Mouse (Mus musculus): ENCODE results near the gene Notch2. TPM values are rescaled to one million over a fixed set of nuclear protein-coding genes. Genes with fewer than 3 reads are reported as not detected.

The Notch2 gene
- polyA plus RNA-seq, 1 experiment, result 0.05 TPM

DNA sequence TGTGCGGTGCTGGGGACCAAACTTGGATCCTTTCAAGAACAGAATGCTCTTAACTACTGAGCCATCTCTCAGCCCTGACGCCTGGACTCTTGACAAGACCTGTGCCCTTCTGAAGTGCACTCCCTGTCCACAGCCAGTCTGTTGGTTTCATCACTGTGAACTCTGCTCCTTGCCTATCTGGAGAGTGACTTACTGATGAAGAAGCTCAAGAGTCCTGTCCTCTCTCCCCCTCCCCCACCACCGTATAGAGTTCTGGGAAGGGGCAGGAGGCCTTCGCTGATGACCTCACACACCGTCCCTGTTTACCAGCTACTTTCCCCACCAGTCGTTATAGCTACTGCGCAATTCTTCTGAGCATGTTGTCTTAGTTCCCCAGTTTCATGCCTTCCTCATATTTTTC lies 55.8 kb downstream of the Notch2 start:
- no peaks in the 10 kb centered on the region for H3K27me3 ChIP-seq (ENCODE audit: control insufficient read depth)
- peaks cover 14% of the 10 kb centered on the region for H3K4me1 ChIP-seq (ENCODE audit: control insufficient read depth)
- no peak for TF ChIP-seq TAL1 (IDR thresholded peaks at IDR 0.05; ENCODE audit: low read length)
- TF ChIP-seq GATA1 (IDR thresholded peaks at IDR 0.05; ENCODE audit: low read length), result no peak
- H3K36me3 ChIP-seq (ENCODE audit: control insufficient read depth), result peaks cover 35% of the 10 kb centered on the region
- H3K4me3 ChIP-seq (replicated peaks), result no peak overlapping the region
- H3K9me3 ChIP-seq (ENCODE audit: control insufficient read depth, low read length), result no peaks in the 10 kb centered on the region

DNA sequence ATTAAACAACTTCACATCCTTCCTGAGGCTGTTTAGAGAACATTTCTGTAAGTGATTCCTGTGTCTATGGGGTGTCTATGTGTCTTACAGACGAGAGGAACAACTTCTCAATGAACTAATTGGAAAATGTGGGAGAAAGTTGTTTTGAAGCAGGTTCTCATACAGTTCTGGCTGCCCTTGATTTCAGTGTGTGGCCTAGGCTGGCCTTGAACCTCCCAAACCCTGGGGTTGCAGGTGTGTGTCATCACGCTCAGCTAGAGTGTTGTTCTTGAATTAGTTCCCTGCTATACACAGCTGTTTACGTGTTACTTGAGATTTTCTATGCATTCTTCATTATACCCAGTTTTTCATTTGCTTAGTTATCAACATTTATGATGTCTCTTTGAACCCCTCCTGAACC lies 56.5 kb downstream of the Notch2 start:
- TF ChIP-seq GATA1 (IDR thresholded peaks at IDR 0.05; ENCODE audit: low read length) (no peak), TAL1 (IDR thresholded peaks at IDR 0.05; ENCODE audit: low read length) (no peak)
- peaks cover 37% of the 10 kb centered on the region for H3K36me3 ChIP-seq (ENCODE audit: control insufficient read depth)
- no peak overlapping the region for H3K4me3 ChIP-seq (replicated peaks)
- H3K4me1 ChIP-seq (ENCODE audit: control insufficient read depth), result peaks cover 9% of the 10 kb centered on the region
- no peaks in the 10 kb centered on the region for H3K27me3 ChIP-seq (ENCODE audit: control insufficient read depth)
- H3K9me3 ChIP-seq (ENCODE audit: control insufficient read depth, low read length), result no peaks in the 10 kb centered on the region

DNA sequence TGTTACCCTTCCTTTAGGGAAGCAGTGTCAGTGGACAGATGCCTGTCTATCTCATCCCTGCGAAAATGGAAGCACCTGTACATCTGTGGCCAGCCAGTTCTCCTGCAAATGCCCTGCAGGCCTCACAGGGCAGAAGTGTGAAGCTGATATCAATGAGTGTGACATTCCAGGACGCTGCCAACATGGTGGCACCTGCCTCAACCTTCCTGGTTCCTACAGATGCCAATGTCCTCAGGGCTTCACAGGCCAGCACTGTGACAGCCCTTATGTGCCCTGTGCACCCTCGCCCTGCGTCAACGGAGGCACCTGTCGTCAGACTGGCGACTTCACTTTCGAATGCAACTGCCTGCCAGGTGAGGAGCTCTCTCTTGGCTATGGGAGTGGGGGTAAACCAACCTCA lies 59.2 kb downstream of the Notch2 start:
- H3K36me3 ChIP-seq (ENCODE audit: control insufficient read depth), result peaks cover 40% of the 10 kb centered on the region
- peaks cover 4% of the 10 kb centered on the region for H3K4me1 ChIP-seq (ENCODE audit: control insufficient read depth)
- no peaks in the 10 kb centered on the region for H3K9me3 ChIP-seq (ENCODE audit: control insufficient read depth, low read length)
- no peak overlapping the region for H3K4me3 ChIP-seq (replicated peaks)
- TF ChIP-seq GATA1 (IDR thresholded peaks at IDR 0.05; ENCODE audit: low read length) (no peak), TAL1 (IDR thresholded peaks at IDR 0.05; ENCODE audit: low read length) (no peak)
- no peaks in the 10 kb centered on the region for H3K27me3 ChIP-seq (ENCODE audit: control insufficient read depth)

DNA sequence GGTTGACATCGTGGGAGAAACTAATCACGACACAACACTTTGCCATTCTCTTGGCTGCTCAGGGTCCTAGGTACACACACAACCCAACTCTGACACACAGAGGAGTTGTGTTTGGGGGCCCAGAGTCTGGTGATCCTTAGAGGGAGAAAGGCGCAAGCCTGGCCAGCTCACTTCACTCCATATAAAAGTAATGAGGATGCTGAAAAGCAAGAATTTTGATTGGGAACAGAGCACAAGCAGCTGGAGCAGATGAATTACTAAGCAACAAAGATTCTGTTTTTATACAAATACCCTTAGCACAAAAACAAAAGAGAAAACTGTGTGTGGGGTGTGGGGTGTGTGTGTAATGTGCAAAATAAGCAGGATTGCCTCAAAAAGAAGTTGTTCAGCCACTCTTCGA lies 60.2 kb downstream of the Notch2 start:
- no peaks in the 10 kb centered on the region for H3K9me3 ChIP-seq (ENCODE audit: control insufficient read depth, low read length)
- H3K36me3 ChIP-seq (ENCODE audit: control insufficient read depth), result peaks cover 46% of the 10 kb centered on the region

DNA sequence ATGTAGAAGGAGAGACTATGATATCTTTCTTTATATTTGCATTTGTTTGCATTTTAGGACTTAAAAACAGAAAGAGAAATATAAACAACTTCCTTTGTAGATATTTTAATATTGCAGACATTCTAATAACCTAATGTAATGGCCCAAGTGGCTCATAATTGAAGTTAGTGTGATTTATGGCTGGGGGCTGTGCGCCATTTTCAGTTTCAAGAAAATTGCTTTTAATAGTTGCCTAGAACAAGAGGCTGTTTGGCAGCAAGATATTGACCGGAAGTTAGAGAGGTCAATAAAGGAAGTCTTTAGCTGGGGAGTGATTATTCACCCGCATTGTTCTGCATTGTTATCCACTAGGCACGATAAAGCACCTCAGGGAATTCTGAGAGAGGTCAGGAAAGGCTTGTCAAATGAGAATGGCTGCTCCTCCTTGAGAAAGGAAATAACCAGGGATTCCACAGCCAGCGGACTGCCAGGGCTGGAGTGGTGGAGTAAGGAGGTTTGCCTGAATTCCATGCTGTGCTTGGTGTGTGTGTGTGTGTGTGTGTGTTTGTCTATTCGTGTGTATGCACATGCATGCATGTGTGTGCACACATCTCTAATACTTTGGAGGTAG lies 61.4 kb downstream of the Notch2 start:
- no peaks in the 10 kb centered on the region for H3K9me3 ChIP-seq (ENCODE audit: control insufficient read depth, low read length)
- H3K4me1 ChIP-seq (ENCODE audit: control insufficient read depth), result peaks cover 3% of the 10 kb centered on the region
- H3K4me3 ChIP-seq (replicated peaks), result no peak overlapping the region
- H3K27me3 ChIP-seq (ENCODE audit: control insufficient read depth), result no peaks in the 10 kb centered on the region
- no peak for TF ChIP-seq TAL1 (IDR thresholded peaks at IDR 0.05; ENCODE audit: low read length)
- TF ChIP-seq GATA1 (IDR thresholded peaks at IDR 0.05; ENCODE audit: low read length), result no peak
- peaks cover 44% of the 10 kb centered on the region for H3K36me3 ChIP-seq (ENCODE audit: control insufficient read depth)

More for the DNA sequence above, 60.2 kb downstream of the Notch2 start:
- peaks cover 4% of the 10 kb centered on the region for H3K4me1 ChIP-seq (ENCODE audit: control insufficient read depth)
- TF ChIP-seq GATA1 (IDR thresholded peaks at IDR 0.05; ENCODE audit: low read length) (no peak), TAL1 (IDR thresholded peaks at IDR 0.05; ENCODE audit: low read length) (no peak)
- H3K27me3 ChIP-seq (ENCODE audit: control insufficient read depth), result no peaks in the 10 kb centered on the region
- H3K4me3 ChIP-seq (replicated peaks), result no peak overlapping the region

DNA sequence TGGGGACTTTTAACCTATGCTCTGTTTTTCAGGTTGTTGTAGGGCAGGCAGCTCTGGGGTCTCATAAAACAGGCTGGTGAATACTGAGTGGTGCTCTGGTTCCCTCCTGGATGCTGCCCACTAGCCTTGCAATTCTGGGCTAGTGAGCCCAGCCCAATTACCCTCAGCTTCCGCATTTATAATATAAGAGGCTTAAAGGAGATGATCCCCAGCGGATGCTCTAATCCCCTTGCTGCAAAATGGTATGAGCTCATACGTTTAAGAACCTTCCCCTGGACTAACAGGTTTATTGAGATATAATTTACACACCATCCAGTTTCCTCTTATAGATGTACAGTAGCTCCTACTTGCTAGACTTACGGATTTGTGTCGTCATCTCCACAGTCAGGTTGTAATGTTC lies 64.5 kb downstream of the Notch2 start:
- H3K36me3 ChIP-seq (ENCODE audit: control insufficient read depth), result peaks cover 40% of the 10 kb centered on the region

DNA sequence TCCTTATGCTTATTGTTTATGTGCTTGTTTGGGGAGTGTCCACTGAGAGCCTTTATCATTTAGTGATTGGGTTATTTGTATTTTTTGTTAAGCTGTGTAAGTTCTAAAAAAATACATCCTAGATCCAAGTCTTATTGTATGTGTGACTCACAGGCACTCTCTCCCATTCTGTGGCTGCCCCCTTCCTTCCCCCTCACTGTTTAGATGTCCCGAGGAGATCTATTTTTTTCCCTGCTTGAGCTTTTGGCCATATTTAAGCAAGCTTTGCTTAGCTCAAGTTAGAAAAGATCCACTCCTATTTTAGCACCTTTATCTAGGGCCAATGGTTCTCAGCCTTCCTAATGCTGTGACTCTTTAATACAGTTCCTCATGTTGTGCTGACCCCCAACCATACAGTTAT lies 65.5 kb downstream of the Notch2 start:
- Histone ChIP-seq H3K36me3 (ENCODE audit: control insufficient read depth) (peaks cover 39% of the 10 kb centered on the region), H3K4me1 (ENCODE audit: control insufficient read depth) (peaks cover 39% of the 10 kb centered on the region), H3K4me3 (replicated peaks) (no peak overlapping the region), H3K9me3 (ENCODE audit: control insufficient read depth, low read length) (no peaks in the 10 kb centered on the region), H3K27me3 (ENCODE audit: control insufficient read depth) (no peaks in the 10 kb centered on the region)
- TF ChIP-seq GATA1 (IDR thresholded peaks at IDR 0.05; ENCODE audit: low read length) (no peak), TAL1 (IDR thresholded peaks at IDR 0.05; ENCODE audit: low read length) (no peak)

More for the DNA sequence above, 64.5 kb downstream of the Notch2 start:
- no peaks in the 10 kb centered on the region for H3K27me3 ChIP-seq (ENCODE audit: control insufficient read depth)
- peaks cover 32% of the 10 kb centered on the region for H3K4me1 ChIP-seq (ENCODE audit: control insufficient read depth)
- TF ChIP-seq TAL1 (IDR thresholded peaks at IDR 0.05; ENCODE audit: low read length) (no peak), GATA1 (IDR thresholded peaks at IDR 0.05; ENCODE audit: low read length) (no peak)
- H3K9me3 ChIP-seq (ENCODE audit: control insufficient read depth, low read length), result no peaks in the 10 kb centered on the region
- H3K4me3 ChIP-seq (replicated peaks), result no peak overlapping the region

DNA sequence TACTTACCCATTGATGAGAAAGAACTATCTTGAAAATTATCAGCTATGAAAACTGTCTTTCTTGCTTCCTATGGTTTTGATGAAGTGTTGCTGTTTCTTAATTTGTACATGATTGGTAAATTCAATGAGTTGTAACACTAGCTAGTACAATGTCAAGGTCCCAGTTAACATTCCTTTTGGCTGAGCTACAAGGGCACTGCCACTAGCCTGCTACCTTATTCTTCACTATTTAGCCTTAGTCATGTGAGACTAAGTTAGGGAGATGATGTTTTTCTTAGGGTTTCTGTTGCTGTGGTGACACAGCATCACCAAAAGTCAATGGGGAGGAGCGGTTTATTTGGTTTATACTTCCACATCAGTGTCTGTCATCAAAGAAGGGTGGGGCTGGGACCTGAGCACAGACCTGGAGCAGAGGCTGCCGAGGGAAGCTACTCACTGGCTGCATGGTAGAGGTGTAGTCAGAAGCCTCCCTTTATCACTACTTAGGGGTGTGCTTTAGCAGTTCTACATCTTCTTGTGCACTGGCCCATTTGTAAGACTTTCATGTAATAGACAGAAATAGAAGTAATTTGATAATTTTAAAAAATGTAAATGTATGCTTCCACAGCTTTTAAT lies 66.4 kb downstream of the Notch2 start:
- Histone ChIP-seq H3K27me3 (ENCODE audit: control insufficient read depth) (no peaks in the 10 kb centered on the region), H3K9me3 (ENCODE audit: control insufficient read depth, low read length) (no peaks in the 10 kb centered on the region), H3K36me3 (ENCODE audit: control insufficient read depth) (peaks cover 42% of the 10 kb centered on the region), H3K4me1 (ENCODE audit: control insufficient read depth) (peaks cover 45% of the 10 kb centered on the region), H3K4me3 (replicated peaks) (no peak overlapping the region)
- TF ChIP-seq GATA1 (IDR thresholded peaks at IDR 0.05; ENCODE audit: low read length), result no peak
- TF ChIP-seq TAL1 (IDR thresholded peaks at IDR 0.05; ENCODE audit: low read length), result no peak

DNA sequence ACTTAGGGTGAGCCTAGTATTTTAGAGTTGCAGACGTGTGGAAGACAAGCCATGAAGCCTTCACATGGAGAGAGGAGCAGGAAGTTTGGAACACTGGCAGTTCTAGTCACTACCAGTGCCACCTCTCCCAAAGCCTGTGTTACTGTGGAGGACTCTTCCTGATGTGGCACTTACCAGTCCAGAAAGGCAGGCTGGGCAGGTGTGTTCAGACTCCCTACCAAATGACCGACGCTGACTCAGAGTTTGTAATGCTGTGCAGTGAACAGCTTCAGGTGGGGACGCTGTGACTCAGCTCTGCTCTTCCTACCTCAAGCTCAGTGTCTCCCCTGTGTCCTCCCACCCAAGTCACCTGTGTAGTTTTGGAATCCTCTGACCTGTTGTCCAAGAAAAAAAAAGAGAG lies 67.3 kb downstream of the Notch2 start:
- Histone ChIP-seq H3K4me3 (replicated peaks) (no peak overlapping the region), H3K4me1 (ENCODE audit: control insufficient read depth) (peaks cover 54% of the 10 kb centered on the region), H3K9me3 (ENCODE audit: control insufficient read depth, low read length) (no peaks in the 10 kb centered on the region), H3K36me3 (ENCODE audit: control insufficient read depth) (peaks cover 43% of the 10 kb centered on the region), H3K27me3 (ENCODE audit: control insufficient read depth) (no peaks in the 10 kb centered on the region)
- no peak for TF ChIP-seq GATA1 (IDR thresholded peaks at IDR 0.05; ENCODE audit: low read length)
- TF ChIP-seq TAL1 (IDR thresholded peaks at IDR 0.05; ENCODE audit: low read length), result no peak

Data from erythroblast, embryonic 14.5 days (primary cell).